Mouse (Mus musculus): ENCODE results near the gene Gde1. TPM values are rescaled to one million over a fixed set of nuclear protein-coding genes. Genes with fewer than 3 reads are reported as not detected.

Gde1 gene
- polyA plus RNA-seq (2012; ENCODE audit: insufficient read depth, insufficient read length, low replicate concordance, missing spikeins): not detected in 2 replicates

DNA sequence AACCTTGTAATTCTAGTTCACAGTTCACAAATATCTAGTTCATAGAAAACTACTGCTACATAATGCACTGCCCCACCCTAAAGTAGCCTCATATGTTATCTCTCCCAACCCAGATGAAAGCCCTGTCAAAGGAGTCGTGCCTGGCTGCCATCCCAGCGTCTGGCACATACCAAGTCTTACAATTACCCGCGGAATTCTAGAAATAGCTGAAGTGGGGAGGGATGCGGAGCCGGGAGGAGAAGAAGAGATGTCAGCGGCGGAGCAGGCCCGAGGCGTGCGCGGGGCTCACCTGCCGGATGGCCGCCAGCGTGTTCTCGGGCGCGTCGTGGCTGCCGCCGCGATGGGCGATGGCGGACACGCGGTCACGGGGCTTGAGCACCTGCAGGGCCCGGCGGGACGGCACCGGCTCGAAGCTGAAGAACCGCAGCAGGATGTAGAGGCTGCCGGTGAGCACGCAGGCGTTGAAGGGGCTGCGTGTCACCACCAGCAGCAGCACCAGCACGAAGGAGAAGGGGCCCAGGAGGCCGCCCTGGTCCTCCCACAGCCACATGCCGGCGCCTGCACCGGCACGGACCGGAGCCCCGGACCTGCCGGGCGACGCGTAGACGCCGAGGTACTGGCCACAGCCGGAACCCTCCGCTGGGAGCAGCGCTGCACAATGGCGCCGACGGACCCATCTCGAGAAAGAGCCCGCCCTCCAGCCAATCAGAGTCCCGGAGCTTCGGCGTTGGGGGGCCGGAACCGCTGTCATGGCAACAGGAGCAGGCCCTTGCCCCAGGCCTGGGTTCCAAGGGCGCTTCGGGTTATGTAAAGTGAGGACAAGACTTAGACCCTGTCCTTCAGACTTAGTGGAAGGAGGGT lies at the start of gene Gde1:
Gene Gde1, minus strand, starts transcription at position 678 of the 861 bp plus-strand sequence.
- H3K4me3 ChIP-seq (ENCODE audit: insufficient read depth, low read depth, low read length): peak within 1 kb of the TSS; percentile 93
- peaks cover 8% of the 10 kb centered on the region for H3K4me1 ChIP-seq (ENCODE audit: control insufficient read depth, insufficient read depth, low read length)
- WGBS: under 1% methylated on average over 66 of the region's 66 CpGs
- H3K27ac ChIP-seq (ENCODE audit: insufficient read depth, low read depth, low read length): peak within 1 kb of the TSS; percentile 96
- TF ChIP-seq POLR2A (IDR thresholded peaks at IDR 0.05; ENCODE audit: insufficient read depth, low read depth, low read length): peak; percentile 81
- 0 out of 2 replicates have a peak, but pooled peaks have one; percentile 8 for TF ChIP-seq CTCF (IDR thresholded peaks at IDR 0.05; ENCODE audit: insufficient read depth, low read depth, low read length)

DNA sequence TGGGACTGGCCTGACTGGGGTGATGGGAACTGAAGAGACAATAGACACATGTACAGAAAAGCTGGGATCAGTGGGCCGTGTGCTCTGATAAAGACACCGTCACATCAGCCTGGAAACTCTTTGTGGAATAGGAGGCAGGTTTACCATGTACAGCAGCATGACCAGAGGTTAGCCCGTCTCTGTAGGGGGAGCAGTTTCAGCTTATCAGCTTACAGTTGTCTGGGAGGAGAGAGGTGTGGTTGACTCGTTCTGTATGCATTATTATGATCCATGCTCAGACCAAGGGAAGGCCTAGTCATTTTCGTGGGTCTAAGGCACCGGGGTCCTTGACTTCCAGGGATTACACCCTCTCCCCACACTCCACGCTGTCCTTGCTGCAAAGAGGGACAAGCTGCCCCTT lies 46.0 kb upstream of the Gde1 start:
- Histone ChIP-seq H3K4me1 (ENCODE audit: control insufficient read depth, insufficient read depth, low read length) (0 out of 2 replicates have a peak, but pooled peaks cover 2% of the 10 kb centered on the region), H3K27ac (ENCODE audit: insufficient read depth, low read depth, low read length) (no peak overlapping the region), H3K4me3 (ENCODE audit: insufficient read depth, low read depth, low read length) (no peak overlapping the region)
- WGBS: 86% methylated on average over 7 of the region's 7 CpGs
- TF ChIP-seq POLR2A (IDR thresholded peaks at IDR 0.05; ENCODE audit: insufficient read depth, low read depth, low read length) (no peak), CTCF (IDR thresholded peaks at IDR 0.05; ENCODE audit: insufficient read depth, low read depth, low read length) (no peak)

DNA sequence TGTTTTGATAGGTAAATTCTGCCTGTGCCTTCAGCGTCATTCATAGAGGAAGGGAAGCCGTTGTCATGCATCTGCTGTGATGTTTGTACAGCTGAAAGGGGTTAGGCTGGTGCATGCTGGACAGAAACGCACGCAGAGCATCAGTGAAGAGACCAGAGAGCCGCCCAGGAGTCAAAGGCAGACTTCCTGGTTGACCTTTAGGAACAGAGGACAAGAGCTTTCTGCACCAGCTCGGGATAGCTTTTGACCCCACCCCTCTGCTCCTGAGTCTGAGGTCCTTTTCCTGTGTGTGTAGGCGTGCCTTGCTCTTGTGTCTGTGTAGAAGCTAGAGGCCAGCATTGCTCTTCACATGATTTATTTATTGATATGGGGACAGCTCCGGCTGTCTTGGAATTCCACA lies 44.1 kb upstream of the Gde1 start:
- H3K4me1 ChIP-seq (ENCODE audit: control insufficient read depth, insufficient read depth, low read length): 0 out of 2 replicates have a peak, but pooled peaks cover 2% of the 10 kb centered on the region
- 88% methylated on average over 8 of the region's 8 CpGs for WGBS
- H3K27ac ChIP-seq (ENCODE audit: insufficient read depth, low read depth, low read length): no peak overlapping the region
- no peak overlapping the region for H3K4me3 ChIP-seq (ENCODE audit: insufficient read depth, low read depth, low read length)
- no peak for TF ChIP-seq CTCF (IDR thresholded peaks at IDR 0.05; ENCODE audit: insufficient read depth, low read depth, low read length)
- TF ChIP-seq POLR2A (IDR thresholded peaks at IDR 0.05; ENCODE audit: insufficient read depth, low read depth, low read length): no peak

DNA sequence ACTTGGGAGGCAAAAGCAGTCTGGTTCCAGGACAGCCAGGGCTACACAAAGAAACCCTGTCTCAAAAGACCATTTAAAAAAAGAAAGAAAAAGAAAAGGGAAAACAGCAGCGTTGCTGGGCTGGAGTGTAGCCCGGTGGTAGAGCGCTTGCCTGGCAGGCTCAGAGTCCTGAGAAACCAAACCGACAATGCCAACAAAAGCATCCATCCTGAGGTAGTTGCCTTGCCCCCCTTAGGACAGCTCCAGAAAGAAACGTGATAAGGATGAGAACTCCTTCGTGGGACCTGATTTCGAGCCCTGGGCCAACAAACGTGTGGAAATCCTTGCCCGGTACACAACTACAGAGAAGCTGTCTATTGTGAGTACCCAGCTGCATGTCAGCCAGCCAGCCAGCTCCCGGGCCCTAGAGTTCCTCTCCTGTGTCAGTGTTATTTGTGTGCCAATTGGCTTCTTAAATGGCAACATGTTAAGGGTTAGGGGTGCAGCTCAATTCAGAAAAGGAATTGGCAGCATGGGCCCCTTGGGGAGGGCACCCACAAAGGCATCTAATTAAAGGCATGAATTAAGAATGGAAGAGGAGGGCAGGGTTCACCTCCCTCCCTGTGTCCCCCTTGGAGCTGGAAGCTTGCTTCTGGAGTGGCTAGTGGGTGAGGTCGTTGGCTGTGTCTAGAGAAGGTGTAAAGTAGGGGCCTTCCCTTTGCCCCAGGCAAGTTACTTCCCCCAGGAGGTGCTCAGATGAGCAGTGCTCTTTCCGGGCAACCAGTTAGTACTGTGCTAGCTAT lies 42.5 kb upstream of the Gde1 start:
- H3K27ac ChIP-seq (ENCODE audit: insufficient read depth, low read depth, low read length): peak overlapping the region; percentile 21; the same call in 1 of the 2 replicates

DNA sequence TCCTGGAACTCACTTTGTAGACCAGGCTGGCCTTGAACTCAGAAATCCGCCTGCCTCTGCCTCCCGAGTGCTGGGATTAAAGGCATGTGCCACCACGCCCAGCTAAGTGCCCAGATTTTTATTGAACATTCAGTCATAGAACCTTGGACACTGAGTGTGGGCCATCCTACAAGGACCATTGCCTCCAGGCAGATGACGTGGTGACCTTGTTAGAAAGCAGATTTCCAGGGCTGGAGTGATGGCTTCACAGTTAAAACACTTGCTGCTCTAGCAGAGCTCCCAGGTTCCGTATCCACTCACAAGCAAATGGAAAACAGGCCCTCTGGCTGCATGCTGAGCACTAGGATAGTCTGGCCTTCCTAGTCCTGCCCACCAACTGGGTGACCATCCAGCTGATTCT lies 39.2 kb upstream of the Gde1 start:
- Histone ChIP-seq H3K4me1 (ENCODE audit: control insufficient read depth, insufficient read depth, low read length) (peaks cover 19% of the 10 kb centered on the region), H3K4me3 (ENCODE audit: insufficient read depth, low read depth, low read length) (no peak overlapping the region), H3K27ac (ENCODE audit: insufficient read depth, low read depth, low read length) (no peak overlapping the region)
- TF ChIP-seq CTCF (IDR thresholded peaks at IDR 0.05; ENCODE audit: insufficient read depth, low read depth, low read length): no peak
- TF ChIP-seq POLR2A (IDR thresholded peaks at IDR 0.05; ENCODE audit: insufficient read depth, low read depth, low read length): no peak
- 93% methylated on average over 5 of the region's 5 CpGs for WGBS

More for the DNA sequence above, 42.5 kb upstream of the Gde1 start:
- no peak overlapping the region for H3K4me3 ChIP-seq (ENCODE audit: insufficient read depth, low read depth, low read length)
- 0 out of 2 replicates have a peak, but pooled peaks cover 2% of the 10 kb centered on the region for H3K4me1 ChIP-seq (ENCODE audit: control insufficient read depth, insufficient read depth, low read length)
- 31% methylated on average over 12 of the region's 12 CpGs for WGBS
- TF ChIP-seq CTCF (IDR thresholded peaks at IDR 0.05; ENCODE audit: insufficient read depth, low read depth, low read length) (no peak), POLR2A (IDR thresholded peaks at IDR 0.05; ENCODE audit: insufficient read depth, low read depth, low read length) (no peak)

DNA sequence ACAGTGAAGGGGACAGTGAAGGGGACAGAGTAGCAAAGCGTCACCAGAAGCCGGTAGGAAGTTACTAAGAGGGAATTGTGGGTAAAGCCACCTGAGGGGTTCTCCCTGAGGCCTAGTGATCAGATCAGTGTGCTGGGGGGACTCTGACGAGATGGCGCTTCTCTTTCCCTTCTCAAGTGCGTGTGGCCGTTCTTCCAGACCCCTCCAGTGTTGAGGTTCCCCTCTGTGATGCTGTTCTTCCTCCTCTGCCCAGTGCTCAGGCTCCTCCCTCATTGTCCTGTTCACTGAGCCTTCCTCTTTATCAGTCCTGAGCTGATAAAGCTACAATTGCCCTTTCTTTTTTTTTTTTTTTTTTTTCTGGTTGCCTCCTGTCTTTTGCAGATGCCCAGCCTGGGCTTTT lies 36.7 kb upstream of the Gde1 start:
- WGBS: 87% methylated on average over 6 of the region's 6 CpGs
- TF ChIP-seq POLR2A (IDR thresholded peaks at IDR 0.05; ENCODE audit: insufficient read depth, low read depth, low read length) (no peak), CTCF (IDR thresholded peaks at IDR 0.05; ENCODE audit: insufficient read depth, low read depth, low read length) (no peak)
- Histone ChIP-seq H3K4me3 (ENCODE audit: insufficient read depth, low read depth, low read length) (no peak overlapping the region), H3K27ac (ENCODE audit: insufficient read depth, low read depth, low read length) (no peak overlapping the region), H3K4me1 (ENCODE audit: control insufficient read depth, insufficient read depth, low read length) (peaks cover 17% of the 10 kb centered on the region)

DNA sequence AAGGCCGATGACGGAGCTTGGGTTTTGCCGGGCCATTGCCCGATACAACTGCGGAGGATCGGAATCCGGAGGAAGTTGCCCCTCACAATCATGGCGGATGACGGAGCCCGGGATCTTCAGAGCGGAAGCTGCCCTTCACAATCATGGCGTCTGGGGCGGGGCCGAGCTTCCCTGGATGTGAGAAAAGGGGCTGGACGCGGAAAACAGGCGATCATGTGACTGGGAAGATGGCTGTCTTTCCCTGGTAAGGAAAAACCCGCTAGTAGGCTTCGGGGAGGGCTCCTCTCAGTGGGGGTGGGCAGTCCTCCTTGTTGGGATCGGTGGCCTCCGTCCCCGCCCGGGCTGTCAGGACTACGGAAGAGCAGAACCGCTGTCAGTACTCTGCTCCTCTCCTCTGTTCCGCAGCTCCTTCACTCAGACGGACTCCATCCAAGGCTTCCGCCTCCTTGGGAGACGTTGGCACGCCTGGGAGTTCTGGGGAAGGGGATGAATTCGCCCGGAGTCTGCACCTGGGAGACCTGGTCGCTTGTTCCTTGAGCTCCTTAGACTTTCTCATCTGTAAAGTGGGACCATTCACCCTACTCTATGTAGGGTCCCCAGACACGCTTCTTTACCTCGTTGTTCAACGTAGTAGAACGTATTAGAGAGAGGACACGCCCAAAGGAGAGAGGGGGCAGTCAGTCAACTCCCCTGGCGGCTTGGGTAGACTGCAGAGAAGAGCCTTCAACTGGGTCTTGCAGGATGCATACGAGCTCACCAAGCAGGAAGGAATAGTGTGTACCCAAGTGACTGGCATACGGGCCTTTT lies 35.2 kb upstream of the Gde1 start:
- TF ChIP-seq CTCF (IDR thresholded peaks at IDR 0.05; ENCODE audit: insufficient read depth, low read depth, low read length) (no peak), POLR2A (IDR thresholded peaks at IDR 0.05; ENCODE audit: insufficient read depth, low read depth, low read length) (peak; percentile 61)
- Histone ChIP-seq H3K27ac (ENCODE audit: insufficient read depth, low read depth, low read length) (peak overlapping the region; percentile 96), H3K4me1 (ENCODE audit: control insufficient read depth, insufficient read depth, low read length) (peaks cover 17% of the 10 kb centered on the region), H3K4me3 (ENCODE audit: insufficient read depth, low read depth, low read length) (peak overlapping the region; percentile 75)
- 2% methylated on average over 41 of the region's 41 CpGs for WGBS

DNA sequence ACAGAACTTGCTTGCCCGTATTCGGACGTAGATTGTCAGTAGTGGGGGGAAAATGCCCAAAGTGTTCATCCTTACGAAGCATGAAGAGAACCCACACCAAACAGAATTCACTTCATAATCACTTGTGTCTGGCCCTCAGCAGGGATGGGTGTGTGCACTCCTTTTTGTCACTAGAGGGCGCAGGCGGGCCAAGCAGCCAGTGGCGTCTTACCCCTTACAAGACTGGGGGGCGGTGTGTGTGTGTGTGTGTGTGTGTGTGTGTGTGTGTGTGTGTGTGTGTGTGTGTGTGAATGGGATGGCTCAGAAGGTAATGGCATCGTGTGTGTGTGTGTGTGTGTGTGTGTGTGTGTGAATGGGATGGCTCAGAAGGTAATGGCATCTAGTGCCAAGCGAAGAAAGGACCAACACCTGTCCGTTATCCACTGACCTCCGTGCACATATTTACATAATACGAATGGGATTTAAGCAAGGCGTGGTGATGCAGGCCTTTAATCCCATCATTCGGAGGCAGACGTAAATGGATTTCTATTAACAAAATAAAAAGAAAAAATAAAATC lies 34.5 kb upstream of the Gde1 start, which contains the start of gene Vps35l:
Gene Vps35l, plus strand, starts transcription at position 252 of the 557 bp plus-strand sequence.
- H3K4me1 ChIP-seq (ENCODE audit: control insufficient read depth, insufficient read depth, low read length): peaks cover 17% of the 10 kb centered on the region
- 0% methylated on average over 15 of the region's 16 CpGs for WGBS
- peak within 1 kb of the TSS; percentile 75 for H3K4me3 ChIP-seq (ENCODE audit: insufficient read depth, low read depth, low read length)
- TF ChIP-seq CTCF (IDR thresholded peaks at IDR 0.05; ENCODE audit: insufficient read depth, low read depth, low read length): peak; percentile 80
- no peak for TF ChIP-seq POLR2A (IDR thresholded peaks at IDR 0.05; ENCODE audit: insufficient read depth, low read depth, low read length)
- H3K27ac ChIP-seq (ENCODE audit: insufficient read depth, low read depth, low read length): peak within 1 kb of the TSS; percentile 96
